Mouse (Mus musculus): ENCODE measurements at regions not wholly inside any gene's neighbourhood (a gene's known extent, or its start where the extent isn't known, plus 50 kb on each side); places are given as distances from the start of the nearest gene placed in this dataset.

GRCm38 (mm10) chr8:128030335-128031280 lies 327.8 kb upstream of the Nrp1 start:
- ATAC-seq (ENCODE audit: insufficient number of reproducible peaks, insufficient read depth, low FRiP score, low TSS enrichment, low read depth), result peak; percentile 10; the same call in 1 of the 2 replicates
- Histone ChIP-seq H3K4me3 (no peak overlapping the region), H3K4me1 (peaks cover 17% of the 10 kb centered on the region), H3K27me3 (no peaks in the 10 kb centered on the region), H3K27ac (peak overlapping the region; percentile 57), H3K9me3 (no peaks in the 10 kb centered on the region), H3K36me3 (no peaks in the 10 kb centered on the region), H3K9ac (no peak overlapping the region), H3K4me2 (no peak overlapping the region)
- WGBS, result 66% methylated on average over 24 of the region's 24 CpGs

GRCm38 (mm10) chr8:128034127-128034526 lies 324.3 kb upstream of the Nrp1 start:
- no peak overlapping the region for H3K4me2 ChIP-seq
- H3K27ac ChIP-seq, result no peak overlapping the region
- no peaks in the 10 kb centered on the region for H3K27me3 ChIP-seq
- no peaks in the 10 kb centered on the region for H3K36me3 ChIP-seq
- WGBS, result 82% methylated on average over 6 of the region's 6 CpGs
- no peak overlapping the region for H3K4me3 ChIP-seq
- no peak for ATAC-seq (ENCODE audit: insufficient number of reproducible peaks, insufficient read depth, low FRiP score, low TSS enrichment, low read depth)
- no peak overlapping the region for H3K9ac ChIP-seq
- H3K4me1 ChIP-seq, result peaks cover 9% of the 10 kb centered on the region; the same call in 1 of the 2 replicates
- no peaks in the 10 kb centered on the region for H3K9me3 ChIP-seq

GRCm38 (mm10) chr8:128035672-128036071 lies 322.7 kb upstream of the Nrp1 start:
- Histone ChIP-seq H3K9me3 (no peaks in the 10 kb centered on the region), H3K4me1 (peaks cover 2% of the 10 kb centered on the region; the same call in 1 of the 2 replicates), H3K27me3 (no peaks in the 10 kb centered on the region), H3K9ac (no peak overlapping the region), H3K4me3 (no peak overlapping the region), H3K27ac (no peak overlapping the region), H3K4me2 (no peak overlapping the region), H3K36me3 (no peaks in the 10 kb centered on the region)
- ATAC-seq (ENCODE audit: insufficient number of reproducible peaks, insufficient read depth, low FRiP score, low TSS enrichment, low read depth), result no peak
- WGBS, result 61% methylated on average over 3 of the region's 3 CpGs

- Histone ChIP-seq H3K27me3 (no peaks in the 10 kb centered on the region), H3K27ac (no peak overlapping the region), H3K4me1 (no peaks in the 10 kb centered on the region), H3K9me3 (no peaks in the 10 kb centered on the region; the same call in 1 of the 2 replicates), H3K36me3 (no peaks in the 10 kb centered on the region), H3K4me2 (no peak overlapping the region), H3K4me3 (no peak overlapping the region), H3K9ac (no peak overlapping the region)
- WGBS, result 76% methylated on average over 6 of the region's 6 CpGs
- no peak for ATAC-seq (ENCODE audit: insufficient number of reproducible peaks, insufficient read depth, low FRiP score, low TSS enrichment, low read depth)
Observed at GRCm38 (mm10) chr8:128039341-128040064, 318.9 kb upstream of the Nrp1 start.

GRCm38 (mm10) chr8:128042877-128043276 lies 315.5 kb upstream of the Nrp1 start:
- Histone ChIP-seq H3K9me3 (no peaks in the 10 kb centered on the region; the same call in 1 of the 2 replicates), H3K27me3 (no peaks in the 10 kb centered on the region), H3K4me3 (no peak overlapping the region), H3K9ac (no peak overlapping the region), H3K4me2 (no peak overlapping the region), H3K36me3 (no peaks in the 10 kb centered on the region), H3K27ac (no peak overlapping the region), H3K4me1 (no peaks in the 10 kb centered on the region)
- WGBS, result 81% methylated on average over 2 of the region's 2 CpGs
- ATAC-seq (ENCODE audit: insufficient number of reproducible peaks, insufficient read depth, low FRiP score, low TSS enrichment, low read depth), result no peak

- Histone ChIP-seq H3K9ac (no peak overlapping the region), H3K4me3 (no peak overlapping the region), H3K36me3 (no peaks in the 10 kb centered on the region), H3K4me1 (no peaks in the 10 kb centered on the region), H3K27me3 (no peaks in the 10 kb centered on the region), H3K27ac (no peak overlapping the region), H3K9me3 (no peaks in the 10 kb centered on the region; the same call in 1 of the 2 replicates), H3K4me2 (no peak overlapping the region)
- no peak for ATAC-seq (ENCODE audit: insufficient number of reproducible peaks, insufficient read depth, low FRiP score, low TSS enrichment, low read depth)
- 74% methylated on average over 4 of the region's 4 CpGs for WGBS
Observed at GRCm38 (mm10) chr8:128043392-128043791, 315.0 kb upstream of the Nrp1 start.

GRCm38 (mm10) chr8:128056251-128056650 lies 302.2 kb upstream of the Nrp1 start:
- no peaks in the 10 kb centered on the region for H3K9me3 ChIP-seq
- H3K9ac ChIP-seq, result no peak overlapping the region
- no peak for ATAC-seq (ENCODE audit: insufficient number of reproducible peaks, insufficient read depth, low FRiP score, low TSS enrichment, low read depth)
- no peak overlapping the region for H3K4me2 ChIP-seq
- no peak overlapping the region for H3K4me3 ChIP-seq
- no peak overlapping the region for H3K27ac ChIP-seq
- H3K36me3 ChIP-seq, result no peaks in the 10 kb centered on the region
- 86% methylated on average over 8 of the region's 8 CpGs for WGBS
- no peaks in the 10 kb centered on the region for H3K27me3 ChIP-seq
- no peaks in the 10 kb centered on the region; the same call in 1 of the 2 replicates for H3K4me1 ChIP-seq

GRCm38 (mm10) chr8:128057845-128058244 lies 300.6 kb upstream of the Nrp1 start:
- WGBS, result 78% methylated on average over 6 of the region's 6 CpGs
- ATAC-seq (ENCODE audit: insufficient number of reproducible peaks, insufficient read depth, low FRiP score, low TSS enrichment, low read depth), result no peak
- no peaks in the 10 kb centered on the region; the same call in 1 of the 2 replicates for H3K4me1 ChIP-seq

GRCm38 (mm10) chr8:128059817-128060216 lies 298.6 kb upstream of the Nrp1 start:
- Histone ChIP-seq H3K4me2 (no peak overlapping the region), H3K36me3 (no peaks in the 10 kb centered on the region), H3K9me3 (no peaks in the 10 kb centered on the region), H3K4me1 (no peaks in the 10 kb centered on the region; the same call in 1 of the 2 replicates), H3K4me3 (no peak overlapping the region), H3K27ac (no peak overlapping the region), H3K9ac (no peak overlapping the region), H3K27me3 (no peaks in the 10 kb centered on the region)
- no peak for ATAC-seq (ENCODE audit: insufficient number of reproducible peaks, insufficient read depth, low FRiP score, low TSS enrichment, low read depth)
- WGBS, result 90% methylated on average over 3 of the region's 3 CpGs

More at GRCm38 (mm10) chr8:128057845-128058244, 300.6 kb upstream of the Nrp1 start:
- no peak overlapping the region for H3K27ac ChIP-seq
- no peaks in the 10 kb centered on the region for H3K9me3 ChIP-seq
- no peak overlapping the region for H3K4me2 ChIP-seq
- H3K9ac ChIP-seq, result no peak overlapping the region
- H3K27me3 ChIP-seq, result no peaks in the 10 kb centered on the region
- no peak overlapping the region for H3K4me3 ChIP-seq
- H3K36me3 ChIP-seq, result no peaks in the 10 kb centered on the region

- no peak overlapping the region for H3K9ac ChIP-seq
Observed at GRCm38 (mm10) chr8:128064211-128064610, 294.2 kb upstream of the Nrp1 start.

GRCm38 (mm10) chr8:128065127-128065526 lies 293.3 kb upstream of the Nrp1 start:
- no peaks in the 10 kb centered on the region for H3K4me1 ChIP-seq
- H3K9me3 ChIP-seq, result no peaks in the 10 kb centered on the region
- no peak overlapping the region for H3K4me3 ChIP-seq
- no peak overlapping the region for H3K9ac ChIP-seq
- H3K27ac ChIP-seq, result no peak overlapping the region
- no peak for ATAC-seq (ENCODE audit: insufficient number of reproducible peaks, insufficient read depth, low FRiP score, low TSS enrichment, low read depth)
- no peak overlapping the region for H3K4me2 ChIP-seq
- 78% methylated on average over 2 of the region's 2 CpGs for WGBS
- no peaks in the 10 kb centered on the region for H3K27me3 ChIP-seq
- H3K36me3 ChIP-seq, result no peaks in the 10 kb centered on the region

More at GRCm38 (mm10) chr8:128064211-128064610, 294.2 kb upstream of the Nrp1 start:
- H3K27me3 ChIP-seq, result no peaks in the 10 kb centered on the region
- no peak overlapping the region for H3K4me2 ChIP-seq
- 83% methylated on average over 1 of the region's 1 CpGs for WGBS
- H3K36me3 ChIP-seq, result no peaks in the 10 kb centered on the region
- H3K4me1 ChIP-seq, result no peaks in the 10 kb centered on the region
- no peak overlapping the region for H3K4me3 ChIP-seq
- H3K9me3 ChIP-seq, result no peaks in the 10 kb centered on the region
- no peak overlapping the region for H3K27ac ChIP-seq
- no peak for ATAC-seq (ENCODE audit: insufficient number of reproducible peaks, insufficient read depth, low FRiP score, low TSS enrichment, low read depth)
